Mouse (Mus musculus): Measurements from ENCODE around the gene Ppara.

Ppara gene

GRCm38 (mm10) chr15:85724271-85725165 lies 10.3 kb upstream of the Ppara start:
- in situ Hi-C loops (cut with MseI, MboI), result no loop called here

DNA sequence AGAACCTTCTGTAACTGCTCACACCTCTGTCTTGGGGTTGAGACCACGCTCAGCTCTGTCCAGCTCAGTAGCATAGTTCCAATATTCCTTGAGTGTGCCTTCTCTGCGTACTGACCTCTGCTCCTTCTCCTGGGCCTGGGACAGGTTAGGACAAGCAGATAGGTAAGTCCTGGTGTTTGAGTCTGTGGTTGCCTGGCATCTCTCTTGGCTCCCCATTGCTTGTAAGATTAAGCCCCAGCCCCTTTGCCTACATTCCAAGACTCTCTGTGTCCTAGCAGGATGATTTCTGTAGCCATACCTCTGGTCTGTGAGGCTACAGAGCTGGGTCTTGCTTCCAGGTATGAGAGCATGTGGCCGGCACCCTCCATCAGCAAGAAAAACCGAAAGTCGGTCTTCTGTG lies 6.6 kb upstream of the Ppara start:
- in situ Hi-C loops (cut with MseI, MboI), result no loop called here

DNA sequence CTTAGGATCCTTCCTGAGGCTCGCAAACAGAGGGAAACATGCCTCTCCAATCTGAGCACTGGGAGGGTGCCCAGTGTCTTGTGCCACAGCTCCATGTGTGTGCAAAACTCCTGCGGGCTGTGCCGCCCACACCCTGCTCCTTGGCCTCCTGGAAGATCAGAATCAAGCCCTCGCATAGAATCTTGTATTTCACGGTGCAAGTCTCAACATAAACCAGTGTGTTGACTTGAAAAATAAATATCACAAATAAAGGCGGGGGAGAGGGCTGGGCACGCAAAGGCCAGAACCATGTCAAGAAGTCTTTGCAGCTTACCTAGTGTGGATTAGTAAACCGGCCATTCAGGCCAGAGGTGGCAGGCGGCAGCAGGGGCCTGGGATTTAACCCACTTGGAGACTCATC lies 5.5 kb upstream of the Ppara start:
- in situ Hi-C loops (cut with MseI, MboI), result no loop called here

GRCm38 (mm10) chr15:85730027-85730426 lies 4.8 kb upstream of the Ppara start:
- in situ Hi-C loops (cut with MseI, MboI), result no loop called here

- in situ Hi-C loops (cut with MseI, MboI), result no loop called here
Measured at GRCm38 (mm10) chr15:85731885-85732603, 2.7 kb upstream of the Ppara start.

GRCm38 (mm10) chr15:85732604-85732968 lies 2.2 kb upstream of the Ppara start:
- in situ Hi-C loops (cut with MseI, MboI), result no loop called here

DNA sequence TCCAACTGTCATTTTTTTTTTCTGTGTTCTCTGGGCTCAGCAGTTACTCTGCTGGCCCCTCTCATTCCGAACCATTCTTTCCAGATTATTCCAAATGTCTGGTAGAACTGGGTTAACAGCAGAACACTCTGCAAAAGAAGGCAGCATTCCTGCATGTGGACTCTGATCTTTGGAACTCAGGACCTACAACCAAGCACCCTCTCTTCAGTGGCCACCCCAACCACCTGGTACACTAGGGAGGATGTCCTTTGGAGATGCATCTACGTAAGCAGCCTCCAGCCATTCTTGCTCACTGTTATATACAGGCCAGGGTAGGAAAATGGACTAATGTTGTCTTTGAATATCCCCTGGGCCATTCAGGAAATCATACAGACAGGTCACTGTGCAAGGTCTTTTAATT lies 1.1 kb upstream of the Ppara start:
- in situ Hi-C loops (cut with MseI, MboI), result no loop called here

GRCm38 (mm10) chr15:85734148-85734547 lies 635 bp upstream of the Ppara start:
- in situ Hi-C loops (cut with MseI, MboI), result no loop called here

GRCm38 (mm10) chr15:85735063-85735835 lies 466 bp downstream of the Ppara start:
- in situ Hi-C loops (cut with MseI, MboI), result no loop called here

GRCm38 (mm10) chr15:85735836-85736190 lies 1.0 kb downstream of the Ppara start:
- in situ Hi-C loops (cut with MseI, MboI), result no loop called here

GRCm38 (mm10) chr15:85736506-85736905 lies 1.7 kb downstream of the Ppara start:
- in situ Hi-C loops (cut with MseI, MboI), result no loop called here

GRCm38 (mm10) chr15:85738416-85738815 lies 3.6 kb downstream of the Ppara start:
- in situ Hi-C loops (cut with MseI, MboI), result no loop called here

DNA sequence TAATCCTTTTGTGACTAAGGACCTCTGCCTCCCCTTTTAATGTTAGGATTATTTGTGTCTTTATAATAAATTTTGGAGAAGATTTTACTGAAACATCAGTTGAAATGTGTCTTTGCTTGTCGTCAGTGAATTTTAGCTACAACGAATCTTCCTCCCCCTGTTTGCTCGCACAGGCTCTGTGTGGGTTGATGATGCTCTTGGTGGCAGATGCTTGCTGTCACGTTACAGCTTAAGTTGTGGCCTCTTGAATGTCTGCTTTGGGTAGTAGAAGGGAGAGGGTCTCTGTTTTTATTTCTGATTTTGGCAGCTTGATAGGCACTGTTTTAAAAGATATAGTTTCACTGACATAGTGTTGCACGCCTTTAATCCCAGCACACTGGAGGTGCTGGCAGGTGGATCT lies 4.2 kb downstream of the Ppara start:
- in situ Hi-C loops (cut with MseI, MboI), result no loop called here

- in situ Hi-C loops (cut with MseI, MboI), result no loop called here
Measured at GRCm38 (mm10) chr15:85742608-85743007, 7.8 kb downstream of the Ppara start.

DNA sequence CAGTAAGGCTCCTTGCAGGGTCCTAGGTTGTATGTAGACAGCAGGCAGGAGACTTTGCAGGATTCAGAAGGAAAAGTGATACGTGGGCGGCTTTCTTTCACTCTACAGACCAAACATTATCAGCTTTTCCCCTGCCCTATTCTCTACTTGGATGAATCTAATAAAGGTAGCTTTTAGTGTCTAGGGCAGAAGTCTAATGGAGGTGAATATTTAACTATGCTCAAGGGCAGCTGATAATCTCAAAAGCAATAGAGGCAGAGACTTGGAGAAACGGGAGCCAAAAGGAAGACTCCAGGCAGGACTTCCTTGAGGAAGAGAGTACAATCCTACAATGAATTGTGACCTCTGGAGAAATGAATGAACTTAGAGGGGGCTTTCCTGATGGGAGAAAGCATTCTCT lies 9.2 kb downstream of the Ppara start:
- in situ Hi-C loops (cut with MseI, MboI), result no loop called here

DNA sequence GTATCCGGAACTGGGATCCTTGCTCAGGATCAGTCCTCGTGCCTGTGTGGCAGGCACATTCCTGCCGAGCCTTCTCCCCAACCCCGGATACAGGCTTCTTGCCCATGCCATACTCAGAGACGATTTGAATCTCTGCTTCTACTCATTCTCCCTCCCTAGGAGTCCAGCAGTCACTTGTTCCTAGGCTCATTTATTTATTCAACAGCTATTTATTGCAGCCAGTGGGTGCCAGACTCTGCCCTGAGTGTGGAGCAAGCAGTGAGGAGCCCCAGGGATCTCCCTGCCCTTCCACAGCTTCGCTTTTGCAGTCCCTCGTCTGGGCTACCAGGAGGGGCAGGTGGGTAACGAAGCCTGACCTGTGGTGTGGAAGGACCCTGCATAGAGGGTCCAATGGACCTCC lies 11.4 kb downstream of the Ppara start:
- in situ Hi-C loops (cut with MseI, MboI), result no loop called here

DNA sequence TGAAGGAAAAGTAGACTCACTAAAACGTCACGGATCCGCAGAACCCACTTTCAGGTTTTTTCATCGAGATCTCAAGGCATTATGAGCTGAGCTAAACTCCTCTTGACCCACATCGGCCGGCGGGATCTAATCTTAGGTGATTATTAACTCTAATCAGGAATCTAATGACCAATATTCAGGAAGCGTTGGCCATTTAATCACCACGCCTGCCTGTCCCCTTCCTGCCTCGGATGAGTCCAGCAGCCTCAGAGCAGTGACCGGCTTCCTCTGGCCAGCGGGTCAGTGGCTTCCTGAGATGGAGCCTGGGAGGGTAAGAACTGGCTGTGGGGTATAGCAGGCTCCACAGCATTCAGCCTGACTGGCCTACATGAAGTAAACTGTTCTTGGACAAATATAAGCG lies 11.9 kb downstream of the Ppara start:
- in situ Hi-C loops (cut with MseI, MboI), result no loop called here

DNA sequence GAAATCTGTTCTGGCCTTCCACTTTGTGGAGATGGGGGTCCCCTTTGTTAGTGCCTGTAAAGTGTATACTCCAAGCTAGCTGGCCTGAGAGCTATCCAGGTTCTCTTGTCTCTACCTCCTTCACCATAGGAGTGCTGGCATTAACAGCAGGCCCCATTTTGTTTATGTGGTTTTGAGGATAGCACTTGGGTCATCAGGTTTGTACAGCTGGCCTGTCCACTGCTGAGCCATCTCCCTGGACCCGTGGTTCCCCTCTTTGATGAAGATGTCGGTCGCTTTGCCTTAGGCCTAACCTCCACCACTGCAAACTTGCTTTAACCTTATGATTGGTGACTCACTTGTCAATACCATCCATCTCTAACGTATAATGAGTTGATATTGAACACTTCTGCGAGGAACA lies 13.2 kb downstream of the Ppara start:
- in situ Hi-C loops (cut with MseI, MboI), result no loop called here

DNA sequence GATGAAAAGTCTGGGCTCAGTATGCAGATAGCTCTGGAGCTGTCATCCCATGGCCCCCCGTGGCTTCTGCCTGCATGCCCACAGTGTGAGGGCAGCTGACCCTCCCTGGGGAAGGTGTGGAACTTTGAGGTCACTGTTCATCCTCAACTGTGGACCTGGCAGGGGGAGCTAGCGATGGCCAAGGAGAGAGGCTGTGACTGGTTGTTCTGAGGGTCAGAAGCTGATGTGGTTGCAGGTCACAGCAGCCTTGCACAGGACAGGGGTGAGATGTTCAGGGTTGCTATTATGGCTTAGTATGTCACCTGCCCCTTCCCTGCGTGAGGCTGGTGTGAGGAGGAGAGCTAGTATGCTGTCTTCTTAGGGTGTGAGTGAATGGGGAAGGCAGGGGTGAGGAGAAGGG lies 13.7 kb downstream of the Ppara start:
- in situ Hi-C loops (cut with MseI, MboI), result no loop called here

DNA sequence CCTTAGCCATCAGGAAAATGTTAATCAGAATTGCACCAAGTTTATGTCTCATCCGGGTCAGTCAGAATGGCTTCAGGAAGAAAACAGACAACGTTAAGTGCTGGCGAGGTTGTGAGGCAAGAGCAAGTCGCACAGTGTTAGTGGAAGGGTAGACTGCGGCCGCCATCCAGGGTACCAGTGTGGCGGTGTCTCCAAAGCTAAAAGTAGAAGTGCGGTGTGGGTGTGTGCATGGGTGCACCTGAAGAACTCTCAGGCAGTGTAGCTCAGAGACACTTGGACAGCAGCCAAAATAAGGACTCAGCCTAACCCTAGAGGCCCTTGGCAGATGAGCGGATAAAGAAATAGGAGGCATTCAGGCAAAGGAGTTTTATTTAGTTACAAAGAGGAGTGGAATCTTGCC lies 14.4 kb downstream of the Ppara start:
- in situ Hi-C loops (cut with MseI, MboI), result no loop called here

GRCm38 (mm10) chr15:85750115-85750514 lies 15.3 kb downstream of the Ppara start:
- in situ Hi-C loops (cut with MseI, MboI), result no loop called here

- in situ Hi-C loops (cut with MseI, MboI), result no loop called here
Measured at GRCm38 (mm10) chr15:85752655-85753054, 17.9 kb downstream of the Ppara start.

All from mouse trophoblast stem cell (cell line).